Mouse (Mus musculus) erythroblast, embryonic 14.5 days (primary cell): ENCODE results near the gene Ckap2.

ENCODE experiments used
- GATA1 ChIP-seq: IDR thresholded peaks from 2 replicates; pipeline ENCODE4 v1.6.1; 2012; ENCODE audit warnings: low read length, inconsistent platforms, mixed read lengths
- TAL1 ChIP-seq: IDR thresholded peaks from 3 replicates; pipeline ENCODE4 v1.6.1; 2012; ENCODE audit warnings: low read length, inconsistent platforms, mixed read lengths

DNA sequence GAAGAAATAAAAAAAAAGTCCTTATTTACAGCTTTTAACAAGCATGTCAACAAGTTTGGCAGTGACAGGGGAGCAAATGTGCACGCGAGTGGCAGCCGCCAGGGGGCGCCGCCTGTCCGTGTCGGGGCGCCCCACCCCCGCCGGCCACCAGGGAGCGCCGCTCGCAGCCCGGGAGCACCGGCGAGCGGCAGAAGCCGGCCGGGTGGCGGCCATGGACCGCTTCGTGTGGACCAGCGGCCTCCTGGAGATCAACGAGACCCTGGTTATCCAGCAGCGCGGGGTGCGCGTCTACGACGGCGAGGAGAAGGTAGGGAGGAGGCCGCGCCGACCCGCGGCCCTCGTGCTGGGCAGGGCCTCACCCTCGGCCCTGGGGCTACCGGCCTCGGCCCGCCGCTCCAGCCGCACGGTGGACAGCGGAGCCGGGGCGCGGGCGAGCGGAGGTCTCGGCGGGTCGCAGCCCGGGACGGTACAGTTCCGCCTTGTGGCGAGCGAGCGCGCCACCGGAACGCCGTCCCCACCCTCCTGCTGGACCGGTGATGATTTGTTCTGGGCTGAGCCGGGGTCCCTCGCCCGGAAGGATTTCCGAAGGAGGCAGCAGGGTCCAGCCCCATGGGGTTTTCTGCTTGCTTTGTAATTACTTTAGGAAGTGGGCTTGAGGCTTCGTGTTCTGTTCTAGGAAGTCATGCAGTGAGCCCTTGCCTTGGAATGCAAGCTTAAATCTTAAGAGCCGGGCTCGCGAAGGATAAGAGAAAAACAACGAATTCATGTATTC, 7.2 kb upstream of the Ckap2 start, which contains the start of gene Vps36:
- no peak for TF ChIP-seq GATA1
- no peak for TF ChIP-seq TAL1
